Mouse (Mus musculus) layer of hippocampus, adult 2 months (tissue): ENCODE results near the gene Plekhg4. TPM values are rescaled to one million over a fixed set of nuclear protein-coding genes. Genes with fewer than 3 reads are reported as not detected.

ENCODE experiments used
- DNase-seq, 2 experiments: peaks; one replicate each; pipeline ENCODE4 v3.0.0; 2022; ENCODE audit warnings: low spot score in 2 of 2
- H3K27ac ChIP-seq: fragments of 200-600 bp; 2 replicates; pipeline ENCODE4 v1.8.1; 2022
- H3K4me3 ChIP-seq: fragments of 200-600 bp; 2 replicates; pipeline ENCODE4 v1.8.1; 2022; ENCODE audit warnings: mild to moderate bottlenecking
- CTCF ChIP-seq: fragments of 200-600 bp; conservative IDR thresholded peaks from 2 replicates; pipeline ENCODE4 v1.8.1; 2022; ENCODE audit warnings: antibody characterized with exemption, mild to moderate bottlenecking, moderate library complexity
- long read RNA-seq, 2 experiments: library from polyadenylated mRNA; stranded (forward); transcript quantifications; one replicate each; pipeline ENCODE4 v2.0.0; 2021; ENCODE audit warnings: borderline mapping rate in 2 of 2
- total RNA-seq, 2 experiments: library from RNA; stranded (reverse); gene quantifications; 2 replicates each; pipeline ENCODE4 v1.2.3; 2021

The Plekhg4 gene
- total RNA-seq: 1 to 10 TPM; 1.7 to 2.2 TPM
- long read RNA-seq, experiment 1: 0 reads
- long read RNA-seq, experiment 2, partial matches to known transcripts: 0 of 1 reads
- long read RNA-seq, experiment 2, other reads (novel, unspliced or antisense): 1 of 1 reads

GRCm38 (mm10) chr8:105373032-105373431 is at the start of gene Plekhg4:
Gene Plekhg4 (plus strand): TSS chr8:105373274.
- no peak for TF ChIP-seq CTCF
- no peak within 1 kb of the TSS for H3K27ac ChIP-seq
- H3K4me3 ChIP-seq: no peak within 1 kb of the TSS

GRCm38 (mm10) chr8:105325641-105326093 is 47.4 kb upstream of the Plekhg4 start:
- Histone ChIP-seq H3K27ac (peak overlapping the region; percentile 98), H3K4me3 (peak overlapping the region; percentile 99)
- TF ChIP-seq CTCF: no peak
- DNase-seq: no peak

More at GRCm38 (mm10) chr8:105373032-105373431, at the start of gene Plekhg4:
- DNase-seq: no peak

GRCm38 (mm10) chr8:105326141-105326672 is 46.9 kb upstream of the Plekhg4 start, which contains the start of the genes Lrrc29 and Tmem208:
Gene Lrrc29 (minus strand): TSS chr8:105326278.
Gene Tmem208 (plus strand): TSS chr8:105326354.
- Histone ChIP-seq H3K4me3 (peak within 1 kb of the TSS; percentile 99), H3K27ac (peak within 1 kb of the TSS; percentile 98)
- TF ChIP-seq CTCF: peak; percentile 66
- peak; percentile 97 for DNase-seq

- H3K27ac ChIP-seq: peak overlapping the region; percentile 98
- TF ChIP-seq CTCF: no peak
These were observed 46.1 kb upstream of the Plekhg4 start for GRCm38 (mm10) chr8:105326968-105327367.

DNA sequence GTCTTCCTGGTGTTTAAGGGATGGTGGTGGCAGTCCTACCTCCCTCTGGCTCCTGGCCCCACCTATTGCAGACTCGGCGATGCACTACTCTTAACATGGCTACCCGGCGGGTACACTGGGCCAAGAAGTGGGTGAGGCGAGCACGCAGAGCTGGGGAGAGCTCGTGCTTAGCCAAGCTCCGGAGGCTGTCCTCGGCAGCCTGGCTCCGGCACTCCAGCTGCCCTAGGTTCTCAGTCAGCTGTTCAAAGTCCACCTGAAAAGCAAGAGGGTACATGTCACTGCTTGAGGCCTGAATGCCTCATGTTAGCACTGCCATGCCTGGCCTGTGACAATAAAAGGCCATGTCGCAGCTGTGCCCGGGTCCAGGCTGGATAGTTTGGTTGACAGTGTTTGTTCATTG is 42.7 kb upstream of the Plekhg4 start:
- Histone ChIP-seq H3K4me3 (no peak overlapping the region), H3K27ac (no peak overlapping the region)
- DNase-seq: no peak
- no peak for TF ChIP-seq CTCF

More at GRCm38 (mm10) chr8:105326968-105327367, 46.1 kb upstream of the Plekhg4 start:
- H3K4me3 ChIP-seq: peak overlapping the region; percentile 99
- no peak for DNase-seq

DNA sequence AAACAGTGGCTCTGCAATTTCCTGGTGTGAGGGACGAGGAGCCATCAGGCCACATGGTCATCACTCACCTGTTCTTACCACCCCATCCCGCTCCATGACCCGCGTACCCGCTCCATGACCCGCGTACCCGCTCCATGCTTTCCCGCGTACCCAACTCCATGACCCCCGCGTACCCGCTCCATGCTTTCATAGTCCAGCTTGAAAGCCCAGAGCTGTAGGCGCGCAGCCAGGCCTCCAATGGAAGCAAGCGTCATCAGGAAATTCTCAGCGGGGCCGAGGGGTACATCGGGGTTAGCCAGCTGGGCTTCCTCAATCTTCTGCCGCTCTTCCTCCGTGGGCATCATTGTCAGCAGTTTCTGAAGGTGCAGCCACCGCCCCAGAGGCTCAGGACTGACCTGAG is 41.6 kb upstream of the Plekhg4 start:
- H3K4me3 ChIP-seq: no peak overlapping the region

GRCm38 (mm10) chr8:105331931-105332330 is 41.1 kb upstream of the Plekhg4 start:
- DNase-seq: no peak
- H3K4me3 ChIP-seq: no peak overlapping the region
- TF ChIP-seq CTCF: no peak
- H3K27ac ChIP-seq: no peak overlapping the region

More for the DNA sequence above, 41.6 kb upstream of the Plekhg4 start:
- no peak overlapping the region for H3K27ac ChIP-seq
- TF ChIP-seq CTCF: no peak
- DNase-seq: no peak

DNA sequence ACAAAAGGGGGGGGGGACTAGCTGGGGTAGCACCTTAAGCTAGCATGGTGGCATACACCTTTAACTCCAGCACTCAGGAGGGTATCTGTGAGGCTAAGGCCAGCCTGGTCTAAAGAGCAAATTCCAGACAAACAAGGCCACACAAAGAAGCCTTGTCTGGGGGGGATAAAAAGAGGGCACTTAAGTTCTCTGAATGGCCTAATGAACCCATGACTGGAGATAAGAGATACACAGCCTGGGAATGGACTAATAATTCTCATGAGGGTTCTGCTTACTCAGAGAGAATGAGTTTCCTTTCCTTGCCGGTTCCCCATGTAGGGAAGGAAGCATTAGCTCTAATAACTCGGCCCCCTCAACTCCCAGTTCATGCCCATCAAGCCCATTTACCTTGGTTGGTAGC is 40.6 kb upstream of the Plekhg4 start:
- Histone ChIP-seq H3K27ac (no peak overlapping the region), H3K4me3 (no peak overlapping the region)
- DNase-seq: no peak
- TF ChIP-seq CTCF: no peak

DNA sequence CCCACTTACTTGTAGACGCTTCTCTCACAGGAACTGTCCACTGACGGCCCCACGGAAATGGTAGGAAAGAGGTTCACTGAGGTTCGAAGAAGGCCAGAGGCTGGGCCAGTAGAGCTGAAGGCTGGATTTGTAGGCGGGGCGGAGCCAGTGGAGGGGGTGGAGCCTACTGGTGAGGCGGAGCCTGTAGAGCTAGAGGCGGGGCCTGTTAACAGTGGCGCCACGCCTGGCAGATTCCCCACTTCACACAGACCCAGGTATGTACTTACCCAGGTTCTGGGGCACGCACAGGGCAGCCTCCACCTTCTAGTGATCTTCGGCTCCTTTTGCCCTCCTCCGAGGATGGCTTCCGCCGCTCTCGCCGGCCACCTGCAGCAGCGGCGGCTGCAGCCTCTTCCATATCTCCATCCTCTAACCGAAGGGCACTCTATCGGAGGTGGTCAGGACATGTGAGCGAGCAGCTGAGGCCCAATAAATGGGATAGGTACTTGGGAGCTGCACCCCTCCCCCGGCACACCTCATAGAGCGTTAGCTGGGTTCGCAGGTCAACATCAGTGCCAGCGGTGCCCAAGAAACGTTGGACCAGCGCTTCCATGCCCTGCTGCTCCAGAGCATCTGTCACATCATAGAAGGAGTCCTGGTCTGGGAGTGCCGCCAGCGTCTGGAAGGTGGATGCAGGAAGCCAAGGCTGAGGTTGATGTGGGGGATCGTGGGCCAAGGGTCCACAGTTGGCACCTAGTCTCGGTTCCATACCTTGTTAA is 36.5 kb upstream of the Plekhg4 start:
- no peak for TF ChIP-seq CTCF
- H3K4me3 ChIP-seq: no peak overlapping the region
- no peak for DNase-seq
- no peak overlapping the region for H3K27ac ChIP-seq

GRCm38 (mm10) chr8:105338992-105339391 is 34.1 kb upstream of the Plekhg4 start:
- Histone ChIP-seq H3K27ac (no peak overlapping the region), H3K4me3 (no peak overlapping the region)
- DNase-seq: no peak
- TF ChIP-seq CTCF: no peak

DNA sequence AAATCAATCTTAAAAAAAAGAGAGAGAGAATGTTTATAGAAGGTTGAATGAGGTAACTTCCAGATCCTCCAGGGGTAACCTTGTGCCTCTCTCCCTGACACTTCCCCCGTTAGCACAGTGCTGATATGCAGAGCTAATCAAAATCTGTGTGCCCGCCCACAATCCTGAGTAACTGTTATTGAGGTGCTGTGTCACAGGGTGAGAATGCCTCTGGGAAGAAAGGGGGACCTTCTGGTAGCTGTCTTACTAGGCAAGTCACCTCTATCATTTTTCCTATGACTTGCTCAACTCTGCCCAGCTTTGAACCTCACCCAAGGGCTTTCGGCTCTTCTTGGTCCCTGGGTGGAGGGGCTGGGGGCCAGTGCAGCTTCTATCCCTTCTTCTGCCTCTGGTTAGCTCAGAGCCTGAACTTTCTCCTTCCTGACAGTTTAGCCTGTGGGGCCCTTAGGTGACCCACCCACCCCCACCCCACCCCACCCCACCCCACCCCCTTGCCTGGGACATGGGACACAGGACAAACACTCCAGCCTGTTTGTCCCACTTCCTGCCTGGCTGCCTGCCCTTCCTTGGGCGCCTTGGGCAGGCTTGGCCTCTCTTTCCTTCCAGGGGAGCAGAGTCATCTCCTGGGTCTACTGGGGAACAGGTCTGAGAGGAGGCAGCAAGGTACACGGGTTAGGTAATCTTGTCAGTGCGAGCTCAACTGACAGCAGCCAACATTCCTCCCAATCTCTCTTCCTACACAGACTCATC is 33.0 kb upstream of the Plekhg4 start:
- TF ChIP-seq CTCF: no peak
- no peak overlapping the region for H3K4me3 ChIP-seq
- no peak for DNase-seq
- H3K27ac ChIP-seq: no peak overlapping the region

- DNase-seq: no peak
These were observed 31.7 kb upstream of the Plekhg4 start for GRCm38 (mm10) chr8:105341399-105341798.

DNA sequence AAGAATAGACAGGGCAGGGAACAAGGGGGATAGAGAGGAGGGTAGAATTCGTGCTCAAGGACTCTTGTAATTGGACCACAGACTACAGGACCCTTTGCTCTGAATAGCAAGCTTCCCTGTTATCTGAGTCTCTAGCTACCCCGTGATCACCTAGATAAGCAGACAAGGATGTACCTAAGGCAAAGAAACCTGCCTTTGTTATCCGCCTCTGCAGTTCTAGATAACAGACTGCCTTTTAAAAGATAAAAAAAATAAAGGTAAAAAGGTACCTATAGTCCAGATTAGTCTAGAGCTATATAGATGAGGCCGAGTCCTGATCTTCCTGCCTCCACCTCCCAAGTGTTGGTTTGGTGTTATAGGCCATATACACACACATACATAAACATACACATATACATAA is 30.3 kb upstream of the Plekhg4 start:
- no peak for TF ChIP-seq CTCF
- DNase-seq: no peak
- Histone ChIP-seq H3K27ac (no peak overlapping the region), H3K4me3 (no peak overlapping the region)

More at GRCm38 (mm10) chr8:105341399-105341798, 31.7 kb upstream of the Plekhg4 start:
- Histone ChIP-seq H3K27ac (no peak overlapping the region), H3K4me3 (no peak overlapping the region)
- no peak for TF ChIP-seq CTCF
